Comparison of ENCODE assay signal across 7 mouse cellular contexts in genomic region chr2:128967661-128968441, GRCm38 (mm10). TPM values are rescaled to one million over a fixed set of nuclear protein-coding genes. Genes with fewer than 3 reads are reported as not detected.
A peak's percentile ranks its signal among the peaks of the same experiment; 100 is the strongest.
DNase-seq lines count a peak whose midpoint lies in the region; ATAC-seq lines count a peak whose summit lies in the region.

TSS of gene Gm10762 (minus strand) at chr2:128967725.

- no peaks in the 10 kb centered on the region for H3K36me3 ChIP-seq in embryonic facial prominence, embryonic 10.5 days (replicated peaks)
- H3K36me3 ChIP-seq in limb, embryonic 13.5 days: no peaks in the 10 kb centered on the region
- no peaks in the 10 kb centered on the region for H3K36me3 ChIP-seq in midbrain, embryonic 15.5 days (replicated peaks)

- H3K4me1 ChIP-seq in embryonic facial prominence, embryonic 10.5 days: peaks cover 21% of the 10 kb centered on the region
- H3K4me1 ChIP-seq in limb, embryonic 13.5 days: peaks cover 12% of the 10 kb centered on the region
- peaks cover 12% of the 10 kb centered on the region for H3K4me1 ChIP-seq in midbrain, embryonic 15.5 days

- DNase-seq in adrenal gland, postnatal 10 days: peak; percentile 87
- DNase-seq in embryonic facial prominence, embryonic 10.5 days (ENCODE audit: low spot score): peak; percentile 90
- DNase-seq in heart, adult 11 months: peak; percentile 99
- peak; percentile 88 for DNase-seq in kidney, adult 18-20 months
- peak; percentile 75 to 82 for DNase-seq in spleen, adult 18-20 months

- 2% methylated on average over 80 of the region's 80 CpGs for WGBS in embryonic facial prominence, embryonic 10.5 days
- under 1% methylated on average over 79 of the region's 80 CpGs for WGBS in limb, embryonic 13.5 days
- under 1% methylated on average over 78 of the region's 80 CpGs for WGBS in midbrain, embryonic 15.5 days

- no peaks in the 10 kb centered on the region for H3K9me3 ChIP-seq in embryonic facial prominence, embryonic 10.5 days
- H3K9me3 ChIP-seq in limb, embryonic 13.5 days: no peaks in the 10 kb centered on the region
- no peaks in the 10 kb centered on the region for H3K9me3 ChIP-seq in midbrain, embryonic 15.5 days

- H3K27me3 ChIP-seq in embryonic facial prominence, embryonic 10.5 days (replicated peaks; ENCODE audit: low read depth, poor library complexity, severe bottlenecking): no peaks in the 10 kb centered on the region
- no peaks in the 10 kb centered on the region for H3K27me3 ChIP-seq in limb, embryonic 13.5 days
- no peaks in the 10 kb centered on the region for H3K27me3 ChIP-seq in midbrain, embryonic 15.5 days (replicated peaks)

- H3K4me2 ChIP-seq in limb, embryonic 13.5 days (replicated peaks): peak within 1 kb of the TSS; percentile 58
- H3K4me2 ChIP-seq in midbrain, embryonic 15.5 days: peak within 1 kb of the TSS; percentile 48

- H3K27ac ChIP-seq in embryonic facial prominence, embryonic 10.5 days (replicated peaks): peak within 1 kb of the TSS; percentile 99
- H3K27ac ChIP-seq in limb, embryonic 13.5 days: peak within 1 kb of the TSS; percentile 100
- H3K27ac ChIP-seq in midbrain, embryonic 15.5 days: peak within 1 kb of the TSS; percentile 100

- ATAC-seq in limb, embryonic 13.5 days (ENCODE audit: low FRiP score, low read depth): peak; percentile 79
- peak; percentile 82 for ATAC-seq in midbrain, embryonic 15.5 days (replicated peaks)

- peak within 1 kb of the TSS; percentile 100 for H3K9ac ChIP-seq in limb, embryonic 13.5 days
- H3K9ac ChIP-seq in midbrain, embryonic 15.5 days: peak within 1 kb of the TSS; percentile 94

- peak within 1 kb of the TSS; percentile 69 for H3K4me3 ChIP-seq in embryonic facial prominence, embryonic 10.5 days
- H3K4me3 ChIP-seq in limb, embryonic 13.5 days: peak within 1 kb of the TSS; percentile 88
- H3K4me3 ChIP-seq in midbrain, embryonic 15.5 days: peak within 1 kb of the TSS; percentile 66

RNA-seq across cellular contexts. Expression of gene Gm10762, which starts in this region (rescaled TPM):
- total RNA-seq in adrenal gland, postnatal 10 days (2021): 10 to 100 TPM; 11.1 to 13.0 TPM
- 14.8 and 16.2 TPM in 2 replicates for polyA plus RNA-seq in embryonic facial prominence, embryonic 10.5 days (2016; fragmentation: Nextera tagmentation; extraction: Ambion mirVana)
- 21.3 and 21.5 TPM in 2 replicates for polyA plus RNA-seq in limb, embryonic 13.5 days (2015; fragmentation: Nextera tagmentation; extraction: Ambion mirVana)
- 19.1 and 19.7 TPM in 2 replicates for polyA plus RNA-seq in midbrain, embryonic 15.5 days (2015; fragmentation: Nextera tagmentation; extraction: Ambion mirVana)

Comparison
In these comparisons a context has a peak if more than half of its experiments do, and no peak if none do; other contexts are left out.
1. Peak in every context shown above with its lines: DNase-seq, ATAC-seq, H3K4me3 ChIP-seq and H3K27ac ChIP-seq.